Mouse (Mus musculus) mouse embryonic stem cell (cell line): Measurements from ENCODE around the gene Dab1.

ENCODE experiments used
- in situ Hi-C, 2 experiments: fragments of 300-500 bp; cut with MboI; formaldehyde crosslinking; loops; 1 replicate in 1 of 2; 3 replicates in 1 of 2; pipeline ENCODE4 v1.14.3; 2019 to 2020; ENCODE audit warnings: low sequenced_read_pairs in 2 of 2, low pct_unique_long_range_greater_than_20kb in 1 of 2, mixed read lengths in 1 of 2; ENCODE audit not compliant: unreplicated experiment in 1 of 2

Gene Dab1

DNA sequence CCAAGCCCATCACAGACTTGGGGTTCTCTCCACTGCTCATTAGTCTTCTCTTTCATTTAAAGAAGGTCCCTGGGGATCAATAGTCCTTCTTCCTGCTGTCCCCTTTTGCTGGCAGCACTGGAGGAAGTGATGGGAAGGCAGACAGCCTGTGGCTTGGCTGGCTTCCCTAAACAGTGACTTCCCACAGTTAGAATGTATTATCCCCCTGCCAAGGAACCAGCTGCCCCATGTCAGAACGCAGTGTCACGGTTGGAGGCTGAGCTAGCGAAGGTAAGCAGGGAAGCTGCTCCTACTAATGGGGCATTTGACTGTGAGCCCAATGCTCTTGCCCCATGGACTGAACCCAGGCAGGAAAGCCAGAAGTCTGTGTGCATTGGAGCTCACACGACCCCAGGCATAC lies 162.2 kb downstream of the Dab1 start:
- in situ Hi-C loops = no loop called here

DNA sequence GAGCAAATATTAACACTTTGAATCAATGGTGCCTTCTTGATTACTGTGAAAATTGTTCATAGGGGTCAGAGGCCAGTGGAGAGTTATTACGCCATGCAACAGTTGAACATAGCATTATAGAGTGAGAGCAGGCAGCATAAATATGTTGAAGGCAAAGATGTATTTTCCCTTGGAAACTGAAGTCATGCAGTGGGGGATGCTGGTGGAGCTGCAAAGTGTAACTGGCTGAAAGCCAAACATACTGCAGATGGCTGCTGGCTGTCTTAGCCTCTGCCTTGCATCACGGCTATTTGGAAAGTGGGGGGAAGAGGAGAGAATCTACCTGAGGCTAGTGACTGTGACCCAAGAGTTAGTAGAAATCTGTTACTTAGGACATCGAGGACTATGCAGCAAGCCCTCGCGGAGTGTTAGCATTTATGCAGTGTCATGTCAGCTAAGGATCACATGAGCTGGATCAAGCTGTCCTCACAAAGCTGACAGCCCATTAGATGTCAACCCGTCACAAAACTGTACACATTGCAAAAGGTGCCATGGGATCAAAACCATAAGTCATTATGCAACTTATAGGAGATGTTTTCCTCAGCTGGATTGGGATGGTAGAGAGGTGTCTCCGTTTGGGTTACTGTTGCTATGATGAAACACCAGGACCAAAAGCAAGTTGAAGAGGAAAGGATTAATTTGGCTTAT lies 164.5 kb downstream of the Dab1 start:
- in situ Hi-C loops = no loop called here

DNA sequence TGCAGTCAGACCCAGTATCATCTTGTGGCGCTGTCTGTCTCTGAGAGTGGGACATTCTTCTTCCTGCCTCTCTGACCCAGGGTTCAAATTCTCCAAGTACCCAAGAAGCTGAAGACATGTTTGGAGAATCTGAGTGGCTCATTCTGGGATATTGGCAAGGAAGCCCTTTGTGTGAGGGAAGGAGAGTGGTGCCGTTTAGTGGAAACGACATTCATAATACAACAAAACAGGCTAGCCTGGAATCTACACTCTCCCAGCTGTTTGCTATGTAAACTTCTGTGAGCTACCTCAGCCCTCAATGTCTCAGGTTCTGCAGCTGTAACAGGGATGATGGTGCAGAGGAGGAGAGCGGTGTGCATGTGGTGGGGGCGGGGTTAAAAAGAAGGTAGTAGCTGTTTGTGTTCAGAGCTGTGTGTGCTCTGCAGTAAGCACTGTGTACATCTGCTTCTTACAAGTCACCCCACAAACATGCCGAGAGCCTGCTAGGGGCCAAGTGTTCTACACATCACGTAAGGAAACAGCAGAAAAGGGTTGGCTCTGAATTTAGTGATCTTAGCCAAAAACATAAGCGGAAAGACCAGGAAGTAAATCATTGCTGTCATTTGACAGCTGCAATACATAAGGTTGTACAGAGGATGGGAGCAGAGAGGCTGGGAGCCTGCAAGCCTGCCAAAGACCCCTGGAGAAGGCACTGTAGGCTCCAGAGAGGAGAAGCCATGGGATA lies 174.6 kb downstream of the Dab1 start:
- in situ Hi-C loops = no loop called here

DNA sequence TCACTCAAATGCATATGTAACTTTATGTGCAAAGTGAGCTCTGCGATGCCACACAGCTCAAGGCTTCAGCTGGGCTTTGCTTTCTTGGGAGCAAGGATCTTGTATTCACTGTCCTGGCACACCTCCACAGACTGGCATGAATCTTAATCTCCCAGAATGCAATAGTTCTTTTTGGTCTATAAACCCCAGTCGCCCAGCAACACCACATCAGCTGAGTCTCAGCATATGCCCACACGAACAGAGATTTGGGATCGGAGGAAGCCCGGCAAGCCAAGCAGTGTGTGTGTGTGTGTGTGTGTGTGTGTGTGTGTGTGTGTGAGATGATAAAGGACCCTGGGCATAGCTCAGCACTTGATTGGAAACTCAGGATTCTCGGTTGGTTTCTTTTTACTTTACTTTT lies 177.3 kb downstream of the Dab1 start:
- in situ Hi-C loops = no loop called here

DNA sequence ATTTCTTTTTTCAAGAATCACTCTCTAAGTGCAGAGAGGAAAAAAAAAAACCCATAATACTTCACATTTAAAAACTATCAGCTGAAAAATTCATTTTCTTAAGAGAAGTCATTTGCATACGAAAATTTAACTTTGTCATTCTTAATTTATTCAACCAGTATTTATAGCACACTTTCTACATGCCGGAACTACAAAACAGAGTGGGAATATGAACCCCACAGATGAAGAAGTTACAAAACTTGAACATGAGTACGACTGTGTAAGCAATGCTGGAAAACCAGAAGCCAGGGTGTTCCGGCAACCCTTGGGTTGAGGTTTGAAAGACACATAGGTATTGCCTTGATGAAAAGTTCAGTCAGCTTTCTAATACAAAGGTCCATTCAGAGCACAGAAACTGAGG lies 183.3 kb downstream of the Dab1 start:
- in situ Hi-C loops = no loop called here

DNA sequence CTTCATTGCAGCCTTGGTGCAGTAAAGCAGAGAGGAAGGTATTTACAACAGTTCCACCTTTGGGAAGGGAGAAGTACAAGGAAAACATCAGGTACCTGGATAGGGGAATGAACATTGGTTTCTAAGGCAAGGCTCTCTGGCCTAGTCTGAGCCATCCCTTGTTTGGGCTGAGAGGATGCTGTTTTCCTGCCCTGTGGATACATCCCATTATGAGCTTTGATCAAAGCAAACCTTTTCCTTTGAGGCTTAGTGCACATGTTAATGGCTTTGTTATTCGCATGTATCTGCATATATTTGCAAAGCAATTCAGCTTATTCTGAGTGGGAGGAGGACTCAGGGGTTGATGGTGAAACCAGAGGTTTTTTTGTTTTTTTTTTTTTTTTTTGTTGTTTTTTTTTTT lies 185.3 kb downstream of the Dab1 start:
- in situ Hi-C loops = no loop called here

DNA sequence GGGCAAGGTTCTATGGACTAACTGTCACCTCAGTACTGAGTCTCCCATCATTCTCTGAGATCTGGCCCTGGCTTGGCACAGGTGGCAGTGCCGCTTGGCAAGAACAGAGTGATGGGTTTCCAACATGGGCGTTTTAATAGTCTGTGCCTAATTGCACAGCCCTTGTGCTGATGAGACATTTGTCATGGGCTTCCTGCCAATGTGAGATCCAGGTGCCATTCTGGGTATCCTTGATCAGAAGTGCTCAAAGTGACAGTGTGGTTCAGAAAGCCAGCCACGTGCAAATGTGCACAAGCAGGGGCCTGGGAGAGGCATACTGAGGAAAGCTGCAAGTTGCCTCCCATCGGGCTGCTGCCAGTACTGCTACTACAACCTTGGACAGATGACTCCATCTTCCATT lies 203.5 kb downstream of the Dab1 start:
- in situ Hi-C loops = no loop called here

DNA sequence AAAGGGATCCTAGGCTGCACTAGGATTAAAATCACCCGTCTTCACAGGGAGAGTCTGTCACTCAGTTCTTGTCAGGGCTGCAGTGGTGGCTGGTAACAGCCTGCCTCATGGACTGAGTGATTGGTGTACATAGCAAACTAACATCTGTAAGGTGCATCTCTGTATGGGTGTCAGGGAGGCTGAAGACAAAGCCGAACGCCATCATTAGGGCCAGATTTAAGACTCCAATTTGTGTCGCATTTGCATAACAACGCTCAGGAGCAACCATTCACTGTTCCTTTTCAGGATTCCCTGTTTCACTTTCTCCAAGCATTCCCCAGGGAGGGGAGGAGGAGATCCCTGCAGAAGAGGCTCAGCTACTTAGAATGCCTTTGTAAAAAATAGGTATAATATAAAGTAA lies 219.2 kb downstream of the Dab1 start:
- in situ Hi-C loops = no loop called here

DNA sequence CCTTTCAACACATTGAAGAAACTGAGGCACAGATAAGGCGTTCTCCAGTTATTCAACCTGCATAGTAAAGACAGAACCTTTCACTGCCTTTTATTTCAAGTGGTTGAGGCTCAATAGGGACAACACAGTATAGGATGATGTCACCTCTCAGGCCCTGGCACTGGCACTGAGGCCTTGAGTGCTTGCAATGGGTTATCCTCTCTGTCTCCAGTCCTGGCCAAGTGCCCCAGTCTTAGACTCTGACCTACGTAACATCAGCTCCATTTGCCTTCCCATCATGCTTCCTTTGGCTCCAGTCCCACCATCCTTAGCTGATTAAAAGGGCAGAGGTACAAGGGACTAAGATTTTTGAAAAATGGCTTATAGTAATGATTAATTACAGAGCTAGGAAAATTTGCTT lies 220.4 kb downstream of the Dab1 start:
- in situ Hi-C loops = no loop called here

DNA sequence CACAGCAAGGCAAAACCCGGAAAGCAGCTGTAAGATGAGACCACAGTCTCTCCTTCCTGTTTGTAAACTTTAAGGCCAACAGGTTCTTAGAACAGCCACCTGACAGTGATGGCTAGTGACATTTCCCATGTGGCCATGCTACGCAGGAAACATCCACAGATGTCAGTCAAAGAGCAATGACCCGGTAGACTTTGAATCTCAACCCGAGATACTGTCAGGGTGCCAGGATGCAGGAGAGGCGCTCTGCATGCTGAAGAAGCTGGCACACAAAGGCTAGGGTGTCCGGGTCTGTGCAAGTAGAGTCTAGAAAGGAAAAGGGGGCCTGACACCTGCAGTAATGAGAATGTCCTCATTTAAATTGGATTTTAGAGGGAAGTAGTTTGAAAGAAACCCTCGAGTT lies 222.0 kb downstream of the Dab1 start:
- in situ Hi-C loops = no loop called here

DNA sequence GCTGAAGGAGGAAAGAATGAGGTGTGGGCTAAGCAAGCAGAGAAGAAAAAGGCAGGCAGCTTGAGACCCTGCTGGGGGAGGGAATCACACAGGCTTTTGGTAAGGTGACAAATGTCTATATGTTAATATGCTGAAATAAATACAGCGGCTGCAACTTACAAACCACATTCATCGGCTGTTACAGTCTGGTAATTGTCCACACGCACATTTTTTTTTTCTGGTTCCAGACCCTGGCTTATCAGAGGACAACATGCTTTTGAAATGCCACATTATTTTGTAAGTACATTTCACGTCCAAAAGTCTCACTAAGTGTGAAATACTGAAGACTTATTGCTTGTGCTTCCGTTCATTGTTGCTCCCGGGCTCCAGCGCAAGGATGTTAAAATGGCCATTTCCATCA lies 225.5 kb downstream of the Dab1 start:
- in situ Hi-C loops = no loop called here

DNA sequence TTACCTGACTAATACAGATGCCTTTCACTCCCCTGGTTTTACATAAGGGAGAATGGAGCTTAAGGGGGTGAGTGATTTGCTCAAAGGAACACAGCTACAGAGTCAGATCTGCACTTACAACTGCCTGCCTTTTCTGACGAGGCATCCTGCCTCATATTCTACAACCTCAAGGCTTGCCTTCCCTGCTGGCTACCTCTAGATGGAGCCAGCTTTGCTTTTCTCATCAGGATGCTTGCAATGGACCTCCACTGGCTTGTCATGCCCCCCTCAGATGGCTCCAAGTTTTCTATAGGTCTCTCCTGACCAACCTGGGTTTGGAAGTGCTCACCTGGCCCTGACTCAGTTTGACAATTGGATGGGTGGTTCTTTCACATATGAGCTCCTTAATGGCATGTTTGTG lies 238.0 kb downstream of the Dab1 start:
- in situ Hi-C loops = no loop called here

DNA sequence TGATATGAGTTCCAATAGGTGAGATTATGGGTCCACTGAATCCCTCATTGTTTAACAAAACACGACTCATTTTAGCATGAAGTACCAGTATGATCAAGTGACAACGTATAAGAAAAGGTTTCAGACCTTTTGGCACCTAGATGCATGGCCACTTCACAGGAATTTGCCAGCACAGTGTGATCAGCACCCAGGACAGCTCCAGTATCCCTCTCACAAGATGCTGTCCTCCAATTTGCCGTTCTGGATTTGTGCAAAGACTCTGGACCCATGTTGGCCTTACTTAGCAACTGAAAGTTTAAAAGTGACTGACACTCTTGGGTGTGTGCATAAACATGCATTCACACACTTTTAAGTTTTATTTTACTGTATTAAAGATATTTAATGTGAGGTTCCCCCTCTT lies 256.4 kb downstream of the Dab1 start:
- in situ Hi-C loops = no loop called here

DNA sequence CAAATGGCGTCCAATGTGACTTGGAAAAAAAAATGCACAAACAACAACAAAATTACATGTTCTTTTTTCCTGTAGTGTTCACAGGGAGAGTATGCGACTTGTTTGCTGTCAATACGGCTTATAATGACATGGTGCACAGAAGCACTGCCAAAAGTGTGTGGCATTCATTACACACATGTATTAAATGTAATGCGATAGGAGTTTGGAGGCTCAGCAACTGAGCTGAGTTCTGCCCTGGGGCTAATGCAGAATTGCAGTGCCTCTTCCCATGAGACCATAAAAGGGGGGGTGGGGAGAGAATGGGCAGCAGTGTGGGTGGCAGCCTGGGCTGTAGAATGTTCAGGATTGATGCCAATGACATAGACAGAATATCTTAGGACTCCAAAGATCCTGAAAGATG lies 259.7 kb downstream of the Dab1 start:
- in situ Hi-C loops = no loop called here

DNA sequence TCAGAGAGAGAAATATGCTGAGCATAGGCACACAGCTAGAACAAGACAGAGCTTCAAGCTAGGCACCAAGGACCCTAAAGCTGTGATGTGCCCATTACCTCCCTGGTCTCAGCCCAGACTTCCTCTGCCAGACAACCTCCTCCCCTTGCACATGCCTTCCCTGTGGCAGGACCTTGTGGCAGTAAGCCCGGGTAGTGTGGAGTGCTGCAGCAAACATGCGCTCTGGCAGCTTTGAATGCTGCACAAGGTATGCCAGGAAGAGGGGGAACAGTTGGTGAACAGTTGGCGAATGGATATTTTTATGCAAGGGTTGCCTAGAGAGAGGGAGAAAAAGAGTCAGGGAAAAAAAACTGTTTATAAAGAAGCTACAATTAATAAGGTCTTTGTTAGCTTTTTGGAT lies 262.5 kb downstream of the Dab1 start:
- in situ Hi-C loops = no loop called here

DNA sequence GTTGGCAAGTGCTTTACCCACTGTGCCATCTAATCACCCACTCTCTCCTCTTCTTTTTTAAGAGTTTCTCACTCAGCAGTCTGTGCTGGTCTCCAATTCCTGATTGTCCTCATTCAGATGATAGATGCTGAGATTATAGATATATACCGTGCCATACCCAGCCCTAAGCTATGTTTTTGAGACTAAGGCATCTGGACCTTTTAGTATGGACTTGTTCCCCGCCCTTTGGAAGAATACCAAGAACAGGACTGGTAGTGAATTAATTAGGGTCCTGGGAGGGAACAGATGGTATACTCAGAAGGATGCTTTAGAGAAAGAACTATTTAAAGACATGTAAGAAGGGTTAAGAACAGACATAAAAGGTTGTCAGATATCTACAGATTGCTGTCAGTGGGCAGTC lies 268.9 kb downstream of the Dab1 start:
- in situ Hi-C loops = no loop called here

DNA sequence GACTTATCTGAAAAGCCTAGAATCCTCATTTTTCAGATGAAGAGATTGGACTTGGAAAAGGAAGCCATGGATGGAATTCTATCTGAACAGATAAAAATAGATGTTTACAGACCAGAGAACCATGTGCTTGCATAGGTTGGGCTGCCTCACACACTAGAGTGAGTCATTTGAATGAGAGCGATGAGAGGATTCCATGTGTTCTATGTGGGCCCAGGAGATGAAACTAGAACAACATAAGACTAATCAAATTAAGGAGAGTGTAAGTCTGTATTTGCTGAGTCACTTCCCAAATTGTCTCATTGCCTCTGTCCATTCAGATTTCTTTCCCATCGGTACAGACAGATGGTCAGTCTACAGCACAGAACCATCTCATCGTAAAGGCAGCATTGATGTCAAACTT lies 270.0 kb downstream of the Dab1 start:
- in situ Hi-C loops = no loop called here

DNA sequence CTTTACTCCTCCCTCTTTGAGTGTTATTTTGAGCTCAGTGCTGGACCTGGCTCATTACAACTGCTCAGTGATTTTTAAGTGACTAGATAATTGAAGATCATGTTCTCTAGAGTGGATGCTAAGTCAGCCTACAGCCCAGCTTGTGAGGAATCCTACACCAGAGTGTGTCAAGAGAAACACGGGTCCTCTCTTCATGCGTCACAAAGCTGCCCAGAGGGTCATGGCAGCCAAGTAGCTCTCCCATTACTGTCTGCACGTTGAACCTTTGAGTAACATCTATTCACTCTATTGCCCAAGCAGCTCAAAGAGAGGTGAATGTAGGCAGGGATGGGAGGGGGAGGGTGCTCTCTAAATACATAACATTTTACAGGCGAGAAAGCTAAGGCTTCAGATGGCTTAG lies 277.6 kb downstream of the Dab1 start:
- in situ Hi-C loops = no loop called here

DNA sequence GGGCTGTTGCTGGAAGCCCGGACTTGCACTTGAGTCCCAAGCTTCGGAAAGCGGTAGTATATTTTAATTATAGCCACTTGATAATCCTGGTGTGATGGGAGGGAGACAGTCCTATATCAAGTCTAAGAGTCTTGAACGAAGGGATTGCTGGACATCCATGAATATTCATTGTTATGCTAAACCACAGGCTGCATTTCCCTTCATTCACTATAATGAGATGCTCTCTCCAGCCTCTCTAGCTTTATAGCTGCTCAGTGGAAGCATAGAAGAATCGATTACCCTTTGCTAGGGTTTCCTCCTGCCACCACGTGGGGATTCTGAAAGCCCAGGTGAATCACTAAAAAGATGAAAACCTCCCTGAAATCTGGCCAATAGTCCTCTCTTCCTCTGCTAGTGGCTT lies 278.5 kb downstream of the Dab1 start:
- in situ Hi-C loops = no loop called here

DNA sequence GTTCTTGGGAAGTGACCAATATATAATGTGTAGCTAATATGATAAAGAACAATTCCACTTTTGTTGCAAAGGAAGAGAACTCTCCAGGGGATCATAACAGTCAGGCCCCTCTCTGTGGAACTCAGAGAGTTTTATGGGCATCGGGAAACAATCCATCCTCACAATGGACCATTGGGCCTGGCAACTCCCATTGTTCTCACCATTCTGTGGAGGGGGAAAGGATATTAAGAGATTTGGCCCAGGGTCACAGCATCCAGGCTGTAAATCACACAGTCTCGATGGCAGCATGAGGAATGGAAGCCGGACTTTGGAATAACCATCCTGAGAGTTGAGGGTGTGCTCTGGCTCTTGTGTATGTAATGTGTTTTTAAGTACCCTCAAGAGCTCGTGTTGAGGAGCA lies 292.3 kb downstream of the Dab1 start:
- in situ Hi-C loops = no loop called here
